Mouse (Mus musculus) embryonic facial prominence, embryonic 12.5 days (tissue): ENCODE data around the gene Cdc40. TPM values are rescaled to one million over a fixed set of nuclear protein-coding genes. Genes with fewer than 3 reads are reported as not detected.

ENCODE experiments used
- ATAC-seq: fragments of 200-750 bp; cut with Nextera tagmentation; 2 replicates; pipeline ENCODE4 v1.8.0; 2017; ENCODE audit not compliant: insufficient number of reproducible peaks, insufficient read depth, low FRiP score, low TSS enrichment
- H3K27ac ChIP-seq: fragments of 300-500 bp; sonication (generic); 2 replicates; pipeline ENCODE4 v1.5.1; 2016; ENCODE audit warnings: mild to moderate bottlenecking
- H3K27me3 ChIP-seq: fragments of 300-500 bp; sonication (generic); 2 replicates; pipeline ENCODE4 v1.6.1; 2016; ENCODE audit warnings: mild to moderate bottlenecking, moderate library complexity
- H3K36me3 ChIP-seq: fragments of 300-500 bp; sonication (generic); 2 replicates; pipeline ENCODE4 v1.6.1; 2016; ENCODE audit warnings: mild to moderate bottlenecking
- H3K4me1 ChIP-seq: fragments of 300-500 bp; sonication (generic); 2 replicates; pipeline ENCODE4 v1.6.1; 2016
- H3K4me2 ChIP-seq: fragments of 300-500 bp; sonication (generic); replicated peaks from 2 replicates; pipeline ENCODE4 v1.6.1; 2016; ENCODE audit warnings: mild to moderate bottlenecking, moderate library complexity
- H3K4me3 ChIP-seq: fragments of 300-500 bp; sonication (generic); 2 replicates; pipeline ENCODE4 v1.5.1; 2016; ENCODE audit warnings: mild to moderate bottlenecking
- H3K9ac ChIP-seq: fragments of 300-500 bp; sonication (generic); 2 replicates; pipeline ENCODE4 v1.6.1; 2016; ENCODE audit warnings: mild to moderate bottlenecking, moderate library complexity
- H3K9me3 ChIP-seq: fragments of 300-500 bp; sonication (generic); 2 replicates; pipeline ENCODE4 v1.6.1; 2016; ENCODE audit warnings: mild to moderate bottlenecking, moderate library complexity
- WGBS: fragments of 180-500 bp; shearing (Covaris S2); methylation state at CpG from one replicate; pipeline ENCODE4 v1.1.7; 2016; 5-methylcytosine and 5-hydroxymethylcytosine counted together
- polyA plus RNA-seq: library from polyadenylated mRNA; unstranded; fragments of >200 nt; fragmentation: Nextera tagmentation; extraction: Ambion mirVana; gene quantifications from 2 replicates; pipeline ENCODE4 v1.2.1, GENCODE M21; 2016

Cdc40 gene
- polyA plus RNA-seq, 1 experiment from 2014 or later, result 40.2 TPM

- WGBS, result 90% methylated on average over 7 of the region's 7 CpGs
- H3K4me1 ChIP-seq, result no peaks in the 10 kb centered on the region
- no peak overlapping the region for H3K4me2 ChIP-seq
- ATAC-seq, result no peak
- no peaks in the 10 kb centered on the region; the same call in 1 of the 2 replicates for H3K36me3 ChIP-seq
- H3K9me3 ChIP-seq, result no peaks in the 10 kb centered on the region
- H3K27me3 ChIP-seq, result no peaks in the 10 kb centered on the region
- no peak overlapping the region for H3K27ac ChIP-seq
- H3K9ac ChIP-seq, result no peak overlapping the region
- H3K4me3 ChIP-seq, result no peak overlapping the region
Measured at GRCm38 (mm10) chr10:40856703-40857102, 26.4 kb downstream of the Cdc40 start.

GRCm38 (mm10) chr10:40855616-40856015 is 27.5 kb downstream of the Cdc40 start:
- ATAC-seq, result no peak
- no peak overlapping the region for H3K9ac ChIP-seq
- H3K9me3 ChIP-seq, result no peaks in the 10 kb centered on the region
- H3K27ac ChIP-seq, result no peak overlapping the region
- no peaks in the 10 kb centered on the region for H3K27me3 ChIP-seq
- no peaks in the 10 kb centered on the region for H3K4me1 ChIP-seq
- no peak overlapping the region for H3K4me2 ChIP-seq
- H3K4me3 ChIP-seq, result no peak overlapping the region
- H3K36me3 ChIP-seq, result no peaks in the 10 kb centered on the region; the same call in 1 of the 2 replicates
- 56% methylated on average over 2 of the region's 2 CpGs for WGBS

DNA sequence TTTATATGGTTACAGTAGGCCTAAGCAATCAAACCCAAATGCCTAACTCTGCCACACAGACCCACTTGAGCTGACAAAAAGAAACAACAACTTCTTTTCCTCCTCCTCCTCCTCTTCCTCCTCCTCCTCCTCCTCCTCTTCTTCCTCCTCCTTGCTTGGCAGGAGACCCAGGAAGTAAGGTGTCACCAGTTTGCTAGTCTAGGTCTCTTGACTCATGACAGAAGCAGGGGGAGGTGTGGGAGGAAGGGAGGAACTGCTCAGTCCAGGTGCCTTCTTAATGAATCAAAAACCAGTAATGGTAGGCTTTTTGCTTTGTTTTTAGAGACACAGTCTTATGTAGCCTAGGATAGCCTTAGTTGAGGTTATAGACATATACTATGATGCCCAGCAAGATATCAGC is 32.0 kb downstream of the Cdc40 start:
- H3K4me3 ChIP-seq, result no peak overlapping the region
- ATAC-seq, result no peak
- no peak overlapping the region for H3K27ac ChIP-seq
- no peak overlapping the region for H3K4me2 ChIP-seq
- no peaks in the 10 kb centered on the region for H3K9me3 ChIP-seq
- no peaks in the 10 kb centered on the region for H3K4me1 ChIP-seq
- H3K9ac ChIP-seq, result no peak overlapping the region
- H3K27me3 ChIP-seq, result no peaks in the 10 kb centered on the region
- H3K36me3 ChIP-seq, result peaks cover 18% of the 10 kb centered on the region

DNA sequence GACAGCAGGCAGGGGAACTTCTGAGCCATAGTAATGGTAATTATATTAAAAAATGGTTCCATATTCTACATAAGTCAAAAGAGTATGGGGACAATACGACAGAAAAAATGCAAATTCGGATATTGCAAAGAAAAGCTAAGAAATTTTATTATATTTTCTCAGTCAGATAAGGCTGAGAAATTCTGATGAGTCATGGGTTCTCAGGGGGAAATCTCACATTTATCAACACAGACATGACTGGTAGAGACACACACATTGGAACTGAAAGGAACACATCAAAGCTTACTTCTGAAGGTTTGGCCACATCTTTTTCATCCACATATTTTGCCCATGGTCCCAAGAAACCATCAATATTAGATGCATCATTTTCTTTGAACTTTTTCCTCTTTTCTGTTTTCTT is 32.5 kb downstream of the Cdc40 start:
- Histone ChIP-seq H3K4me1 (no peaks in the 10 kb centered on the region), H3K36me3 (peaks cover 18% of the 10 kb centered on the region), H3K4me2 (no peak overlapping the region), H3K9ac (no peak overlapping the region), H3K27me3 (no peaks in the 10 kb centered on the region), H3K27ac (no peak overlapping the region), H3K4me3 (no peak overlapping the region), H3K9me3 (no peaks in the 10 kb centered on the region)
- 88% methylated on average over 2 of the region's 2 CpGs for WGBS
- ATAC-seq, result no peak

DNA sequence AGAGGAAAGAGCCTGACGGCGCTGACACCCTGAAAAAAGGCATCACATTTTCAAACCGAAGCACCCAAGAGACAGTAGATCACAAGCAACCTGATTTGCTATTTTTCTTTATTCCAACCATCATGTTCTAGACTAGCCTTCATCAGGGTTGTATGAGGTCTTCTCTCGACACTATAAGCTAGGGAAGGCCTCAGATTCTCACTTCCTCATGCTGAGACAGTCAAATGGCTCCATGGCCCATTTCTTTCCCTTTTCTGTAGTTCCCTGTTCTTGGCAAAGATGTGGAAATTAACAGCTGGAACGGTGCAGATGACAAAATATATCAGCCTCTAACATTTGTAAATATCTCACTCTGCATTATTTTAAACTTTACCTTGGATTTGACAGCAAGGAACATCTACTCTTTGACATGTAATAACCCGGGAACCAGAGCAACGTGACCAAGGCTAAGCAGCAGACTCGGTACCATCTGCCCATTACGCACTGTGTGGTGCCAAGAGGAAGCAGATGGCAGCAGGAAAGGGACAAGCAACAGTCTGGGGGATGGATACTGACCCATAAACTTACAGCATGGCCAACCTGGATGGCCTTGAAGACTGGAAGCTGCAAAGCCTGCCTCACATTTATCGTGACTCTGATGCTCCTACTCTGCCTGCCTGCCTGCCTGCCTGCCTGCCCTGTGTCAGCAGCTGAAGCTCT is 35.8 kb downstream of the Cdc40 start:
- Histone ChIP-seq H3K36me3 (peaks cover 31% of the 10 kb centered on the region), H3K27ac (no peak overlapping the region), H3K9ac (no peak overlapping the region), H3K27me3 (no peaks in the 10 kb centered on the region), H3K4me1 (no peaks in the 10 kb centered on the region), H3K4me3 (no peak overlapping the region), H3K9me3 (no peaks in the 10 kb centered on the region), H3K4me2 (no peak overlapping the region)
- 94% methylated on average over 10 of the region's 10 CpGs for WGBS
- no peak for ATAC-seq

- Histone ChIP-seq H3K4me2 (no peak overlapping the region), H3K36me3 (peaks cover 46% of the 10 kb centered on the region), H3K4me1 (no peaks in the 10 kb centered on the region), H3K4me3 (no peak overlapping the region), H3K27me3 (no peaks in the 10 kb centered on the region), H3K9ac (no peak overlapping the region), H3K9me3 (no peaks in the 10 kb centered on the region), H3K27ac (no peak overlapping the region)
- no peak for ATAC-seq
- WGBS, result 87% methylated on average over 6 of the region's 6 CpGs
Measured at GRCm38 (mm10) chr10:40845626-40846025, 37.5 kb downstream of the Cdc40 start.

DNA sequence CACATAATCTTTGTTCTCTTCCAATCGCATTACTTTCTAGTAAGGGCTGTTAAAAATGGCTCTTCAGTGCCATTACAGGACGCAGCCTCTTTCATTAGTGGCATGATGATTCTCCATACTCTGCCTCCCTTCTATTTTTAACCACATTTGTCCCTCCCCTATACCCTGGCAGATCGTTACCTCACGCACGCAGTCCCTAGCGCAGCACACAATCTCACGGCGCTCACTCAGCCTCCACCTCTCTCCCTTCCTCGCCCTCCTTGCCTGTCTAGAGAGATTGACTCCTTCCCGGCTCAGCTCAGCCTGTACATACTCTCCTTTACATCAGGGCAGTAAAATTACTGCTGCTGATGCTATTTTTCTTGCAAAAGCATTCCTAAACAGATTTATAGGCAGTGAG is 38.6 kb downstream of the Cdc40 start:
- Histone ChIP-seq H3K9ac (no peak overlapping the region), H3K4me2 (no peak overlapping the region), H3K9me3 (no peaks in the 10 kb centered on the region), H3K27ac (no peak overlapping the region), H3K4me1 (no peaks in the 10 kb centered on the region), H3K27me3 (no peaks in the 10 kb centered on the region), H3K36me3 (peaks cover 48% of the 10 kb centered on the region), H3K4me3 (no peak overlapping the region)
- ATAC-seq, result no peak
- WGBS, result 65% methylated on average over 10 of the region's 10 CpGs

GRCm38 (mm10) chr10:40843841-40844240 is 39.3 kb downstream of the Cdc40 start:
- WGBS, result 63% methylated on average over 5 of the region's 5 CpGs
- Histone ChIP-seq H3K27me3 (no peaks in the 10 kb centered on the region), H3K9ac (no peak overlapping the region), H3K9me3 (no peaks in the 10 kb centered on the region), H3K27ac (no peak overlapping the region), H3K4me3 (no peak overlapping the region), H3K36me3 (peaks cover 46% of the 10 kb centered on the region), H3K4me2 (no peak overlapping the region), H3K4me1 (no peaks in the 10 kb centered on the region)
- ATAC-seq, result no peak

GRCm38 (mm10) chr10:40840086-40840485 is 43.0 kb downstream of the Cdc40 start:
- peaks cover 43% of the 10 kb centered on the region for H3K36me3 ChIP-seq
- ATAC-seq, result no peak
- H3K27me3 ChIP-seq, result no peaks in the 10 kb centered on the region
- 83% methylated on average over 5 of the region's 5 CpGs for WGBS
- H3K4me2 ChIP-seq, result no peak overlapping the region
- H3K4me1 ChIP-seq, result no peaks in the 10 kb centered on the region
- no peak overlapping the region for H3K4me3 ChIP-seq
- H3K9ac ChIP-seq, result no peak overlapping the region
- no peaks in the 10 kb centered on the region for H3K9me3 ChIP-seq
- no peak overlapping the region for H3K27ac ChIP-seq

DNA sequence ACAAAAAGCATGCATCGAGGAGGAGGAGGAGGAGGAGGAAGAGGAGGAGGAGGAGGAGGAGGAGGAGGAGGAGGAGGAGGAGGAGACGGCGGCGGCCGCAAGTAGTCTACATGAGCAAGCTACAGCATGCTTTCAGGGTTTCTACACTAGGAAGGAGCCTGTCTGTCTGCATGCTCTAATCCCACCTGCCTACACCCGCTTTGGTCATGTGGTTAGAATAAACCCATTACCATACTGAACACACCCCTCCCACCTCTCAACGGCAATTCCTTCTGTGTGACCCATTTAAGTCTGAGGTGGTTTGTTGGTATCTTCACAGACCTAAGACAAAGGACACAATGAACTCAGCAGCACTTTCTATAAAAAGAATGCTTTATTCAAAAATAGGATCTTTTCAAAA is 51.8 kb downstream of the Cdc40 start:
- no peak for ATAC-seq
- Histone ChIP-seq H3K27me3 (no peaks in the 10 kb centered on the region), H3K4me2 (no peak overlapping the region), H3K4me3 (no peak overlapping the region), H3K4me1 (no peaks in the 10 kb centered on the region), H3K9ac (no peak overlapping the region), H3K9me3 (no peaks in the 10 kb centered on the region), H3K36me3 (peaks cover 50% of the 10 kb centered on the region), H3K27ac (no peak overlapping the region)
- 88% methylated on average over 6 of the region's 7 CpGs for WGBS

DNA sequence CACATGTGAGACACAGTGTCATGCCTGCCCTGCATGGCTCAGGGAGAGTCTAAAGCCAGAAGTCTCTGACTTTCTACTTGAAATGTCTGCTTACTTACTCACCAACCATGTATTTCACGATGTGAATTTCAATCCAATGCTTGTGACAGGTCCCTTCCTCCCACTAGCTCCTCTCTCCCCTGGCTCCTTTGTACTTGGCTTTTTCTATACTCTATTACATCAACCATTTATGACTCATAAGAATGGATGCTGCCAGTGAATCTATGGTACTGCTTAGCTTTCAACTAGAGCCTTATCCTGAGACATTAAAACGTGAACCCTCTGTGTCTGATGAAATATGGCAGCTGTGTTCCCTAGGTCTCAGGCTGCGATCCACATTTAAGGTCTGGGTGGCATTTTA is 52.8 kb downstream of the Cdc40 start:
- Histone ChIP-seq H3K27me3 (no peaks in the 10 kb centered on the region), H3K9me3 (no peaks in the 10 kb centered on the region), H3K4me2 (no peak overlapping the region), H3K9ac (no peak overlapping the region), H3K4me1 (no peaks in the 10 kb centered on the region), H3K36me3 (peaks cover 43% of the 10 kb centered on the region), H3K4me3 (no peak overlapping the region), H3K27ac (no peak overlapping the region)
- ATAC-seq, result no peak
- 92% methylated on average over 3 of the region's 3 CpGs for WGBS

DNA sequence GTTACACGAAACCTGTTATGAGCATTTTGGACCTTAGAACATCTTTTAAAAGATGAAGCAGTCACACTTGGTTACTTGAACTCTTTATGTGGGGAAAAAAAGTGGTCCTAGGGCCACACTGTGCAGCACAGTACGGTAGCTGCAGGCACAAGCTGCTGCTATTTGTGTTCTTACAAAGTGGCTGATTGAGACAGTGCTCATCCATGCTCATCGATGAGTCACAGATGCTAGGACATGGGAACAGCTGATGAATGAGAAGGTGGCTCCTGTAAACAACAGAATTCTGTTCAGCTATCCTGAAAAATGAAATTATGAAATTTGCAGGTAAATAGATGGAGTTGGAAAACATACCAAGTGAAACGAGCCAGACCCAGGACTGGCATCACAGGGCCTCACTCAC is 55.4 kb downstream of the Cdc40 start:
- Histone ChIP-seq H3K4me2 (no peak overlapping the region), H3K4me1 (no peaks in the 10 kb centered on the region), H3K4me3 (no peak overlapping the region), H3K36me3 (peaks cover 20% of the 10 kb centered on the region), H3K27ac (no peak overlapping the region), H3K27me3 (no peaks in the 10 kb centered on the region), H3K9ac (no peak overlapping the region), H3K9me3 (no peaks in the 10 kb centered on the region)
- ATAC-seq, result no peak
- 90% methylated on average over 4 of the region's 4 CpGs for WGBS
